Mouse (Mus musculus): Measurements from ENCODE around the gene Madd.

- TF ChIP-seq POLR2A (IDR thresholded peaks at IDR 0.05; ENCODE audit: insufficient read depth, low read depth, low read length) (no peak), CTCF (IDR thresholded peaks at IDR 0.05; ENCODE audit: insufficient read depth, low read depth, low read length) (no peak)
Measured at GRCm38 (mm10) chr2:91120261-91120671, 63.4 kb downstream of the Madd start.
